Mouse (Mus musculus) liver, embryonic 14.5 days (tissue): ENCODE measurements around the gene Ccdc3. TPM values are rescaled to one million over a fixed set of nuclear protein-coding genes. Genes with fewer than 3 reads are reported as not detected.

Source experiments
- ATAC-seq: fragments of 200-750 bp; cut with Nextera tagmentation; 2 replicates; pipeline ENCODE4 v1.8.0; 2017; ENCODE audit warnings: moderate number of reproducible peaks, mild to moderate bottlenecking, moderate library complexity; ENCODE audit not compliant: insufficient read depth
- DNase-seq, 3 experiments: peaks; one replicate each; pipeline ENCODE4 v3.0.0-alpha.2; 2012 to 2013; ENCODE audit warnings: low read depth in 3 of 3, low spot score in 3 of 3
- H3K27ac ChIP-seq: fragments of 300-500 bp; sonication (generic); 2 replicates; pipeline ENCODE4 v1.5.1; 2014; ENCODE audit warnings: moderate library complexity, mild to moderate bottlenecking, control low read depth, inconsistent platforms
- H3K27me3 ChIP-seq: fragments of 300-500 bp; sonication (generic); 2 replicates; pipeline ENCODE4 v1.6.1; 2014; ENCODE audit warnings: mild to moderate bottlenecking, low read length, moderate library complexity; ENCODE audit not compliant: control insufficient read depth, insufficient read depth
- H3K36me3 ChIP-seq: fragments of 300-500 bp; sonication (generic); replicated peaks from 2 replicates; pipeline ENCODE4 v1.6.1; 2014; ENCODE audit warnings: low read depth; ENCODE audit not compliant: control insufficient read depth, insufficient read depth
- H3K4me1 ChIP-seq, 2 experiments: fragments of 200-500 bp in 1 of 2; fragments of 300-500 bp in 1 of 2; sonication (generic) in 1 of 2; replicated peaks; 2 replicates each; pipeline ENCODE4 v1.6.1; 2012 to 2014; ENCODE audit warnings: antibody characterized with exemption in 1 of 2, inconsistent platforms in 1 of 2, low read length in 1 of 2; ENCODE audit not compliant: control insufficient read depth in 2 of 2, insufficient read depth in 2 of 2
- H3K4me2 ChIP-seq: fragments of 300-500 bp; sonication (generic); 2 replicates; pipeline ENCODE4 v1.6.1; 2014; ENCODE audit warnings: low read depth, mild to moderate bottlenecking, control low read depth, moderate library complexity
- H3K4me3 ChIP-seq, 2 experiments: fragments of 200-500 bp in 1 of 2; fragments of 300-500 bp in 1 of 2; sonication (generic) in 1 of 2; 2 replicates each; pipeline ENCODE4 v1.5.1; 2012 to 2014; ENCODE audit warnings: low read depth in 2 of 2, low read length in 2 of 2, mild to moderate bottlenecking in 2 of 2, control low read depth in 1 of 2, inconsistent platforms in 1 of 2, moderate library complexity in 1 of 2; ENCODE audit not compliant: insufficient read depth in 1 of 2
- H3K9ac ChIP-seq: fragments of 300-500 bp; sonication (generic); replicated peaks from 2 replicates; pipeline ENCODE4 v1.6.1; 2014; ENCODE audit warnings: mild to moderate bottlenecking, control low read depth, moderate library complexity
- H3K9me3 ChIP-seq: fragments of 300-500 bp; sonication (generic); 2 replicates; pipeline ENCODE4 v1.6.1; 2016; ENCODE audit warnings: low read length, mixed read lengths; ENCODE audit not compliant: control insufficient read depth
- CTCF ChIP-seq: IDR thresholded peaks from 2 replicates; pipeline ENCODE4 v1.5.1; 2016; ENCODE audit warnings: antibody characterized with exemption, low read depth, control low read depth
- EP300 ChIP-seq: IDR thresholded peaks from 2 replicates; pipeline ENCODE4 v1.6.1; 2016; ENCODE audit warnings: antibody characterized with exemption, low read depth
- WGBS: fragments of 180-500 bp; shearing (Covaris S2); extraction: QIAGEN DNeasy Blood & Tissue Kit; methylation state at CpG from one replicate; pipeline ENCODE4 v1.1.7; 2014; ENCODE audit not compliant: insufficient replicate concordance; 5-methylcytosine and 5-hydroxymethylcytosine counted together
- polyA plus RNA-seq, 2 experiments: library from polyadenylated mRNA; depleted of rRNA in 1 of 2; stranded (reverse) in 1 of 2; unstranded in 1 of 2; fragments of >200 nt; fragmentation: Nextera tagmentation in 1 of 2; extraction: Ambion mirVana in 1 of 2; gene quantifications; 2 replicates each; pipeline versions ENCODE4 v1.2.1 to v1.2.3; 2012 to 2014

Gene Ccdc3
- polyA plus RNA-seq, 2 experiments = 2.7 to 3.0 TPM

DNA sequence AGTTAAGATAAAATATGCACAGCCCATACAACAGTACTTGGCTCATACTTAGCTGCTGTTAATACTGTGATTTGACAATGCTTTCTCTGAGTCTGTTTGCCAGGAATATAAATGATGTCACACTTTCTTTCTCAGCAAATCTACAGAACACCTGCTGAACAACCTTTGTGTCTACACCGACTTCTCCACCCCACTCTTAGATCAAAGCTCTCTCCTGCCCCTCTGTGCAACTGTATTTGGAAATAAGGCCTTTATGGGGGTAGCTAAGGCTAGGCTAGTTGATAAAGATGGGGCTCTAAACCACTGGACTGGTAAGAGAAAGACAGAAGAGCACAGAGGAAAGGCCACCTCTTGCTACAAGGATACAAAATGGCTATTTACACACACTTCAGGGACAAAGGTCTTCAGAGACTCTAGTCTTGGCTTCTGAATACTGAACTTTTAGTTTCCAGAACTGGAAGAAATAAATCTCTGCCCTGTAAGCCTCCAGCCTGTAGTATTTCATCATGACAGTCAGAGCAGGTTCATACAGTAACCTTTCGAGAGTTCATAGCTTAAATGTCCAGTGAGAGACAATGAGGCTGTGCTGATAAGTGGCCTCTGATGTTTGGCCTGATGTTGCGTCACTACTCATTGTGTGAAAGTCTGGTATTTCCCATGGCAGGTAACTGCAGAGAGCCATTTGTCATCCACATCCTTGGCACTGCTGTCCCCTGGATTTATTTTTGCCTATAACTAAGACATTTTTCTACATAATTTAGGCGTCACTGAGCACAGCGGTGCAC, 2.4 kb upstream of the Ccdc3 start:
- Histone ChIP-seq H3K4me3 (no peak overlapping the region), H3K36me3 (no peaks in the 10 kb centered on the region), H3K4me2 (no peak overlapping the region), H3K27ac (no peak overlapping the region), H3K27me3 (peaks cover 33% of the 10 kb centered on the region), H3K9me3 (no peaks in the 10 kb centered on the region), H3K9ac (no peak overlapping the region), H3K4me1 (no peaks in the 10 kb centered on the region)
- no peak for ATAC-seq
- WGBS = 47% methylated on average over 5 of the region's 5 CpGs
- no peak for TF ChIP-seq CTCF
- no peak for TF ChIP-seq EP300
- DNase-seq = no peak

- Histone ChIP-seq H3K4me2 (no peak overlapping the region), H3K9me3 (no peaks in the 10 kb centered on the region), H3K27me3 (peaks cover 33% of the 10 kb centered on the region), H3K27ac (no peak overlapping the region), H3K4me3 (no peak overlapping the region), H3K4me1 (no peaks in the 10 kb centered on the region), H3K9ac (no peak overlapping the region), H3K36me3 (no peaks in the 10 kb centered on the region)
- TF ChIP-seq CTCF (no peak), EP300 (no peak)
- DNase-seq (no peak), ATAC-seq (no peak)
- WGBS = 35% methylated on average over 4 of the region's 4 CpGs
Measured at GRCm38 (mm10) chr2:5139961-5140360, 2.4 kb downstream of the Ccdc3 start.

DNA sequence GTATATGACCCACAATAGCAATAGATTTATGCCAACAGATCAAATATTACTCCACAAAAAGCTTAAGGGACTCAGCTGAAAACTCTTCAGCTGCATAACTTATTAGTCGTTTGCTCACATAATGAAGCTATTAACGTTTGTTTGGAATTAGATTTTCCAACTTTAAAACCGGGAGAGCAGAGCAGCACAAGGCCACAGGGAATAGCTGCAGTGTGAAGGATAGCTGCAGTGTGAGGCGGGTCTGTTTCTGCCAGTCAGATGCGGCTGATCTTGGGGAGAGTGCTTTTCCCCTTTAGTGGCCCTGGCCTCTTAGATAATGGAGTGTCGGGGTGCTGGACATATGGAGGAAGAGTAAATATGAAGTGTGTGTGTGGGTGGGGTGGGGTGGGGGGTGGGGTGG, 6.9 kb downstream of the Ccdc3 start:
- WGBS = 46% methylated on average over 6 of the region's 6 CpGs

DNA sequence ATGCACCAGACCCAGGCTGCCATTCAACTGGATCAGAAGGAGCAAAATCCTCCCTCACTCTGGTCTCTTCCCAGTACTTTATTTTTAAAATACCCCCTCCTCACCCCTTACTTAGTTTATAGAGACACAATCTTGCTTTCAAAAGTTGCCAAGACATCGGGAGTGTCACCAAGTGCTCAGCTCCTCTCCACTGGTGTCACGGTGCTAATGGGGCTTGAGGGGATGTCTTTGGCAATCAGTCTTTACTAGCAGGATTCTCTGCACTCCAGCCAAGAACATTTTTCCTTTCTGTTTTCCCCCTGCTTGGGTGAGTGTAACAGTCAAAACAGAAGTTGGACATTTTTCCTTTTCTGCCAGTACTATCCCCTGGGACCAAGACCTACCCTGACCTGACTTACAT, 10.3 kb downstream of the Ccdc3 start:
- no peak overlapping the region for H3K4me2 ChIP-seq
- no peaks in the 10 kb centered on the region for H3K36me3 ChIP-seq
- TF ChIP-seq EP300 (no peak), CTCF (no peak)
- no peaks in the 10 kb centered on the region for H3K9me3 ChIP-seq
- no peak for DNase-seq
- no peak for ATAC-seq
- H3K4me3 ChIP-seq = no peak overlapping the region
- 74% methylated on average over 2 of the region's 2 CpGs for WGBS
- H3K27ac ChIP-seq = no peak overlapping the region
- no peaks in the 10 kb centered on the region for H3K4me1 ChIP-seq
- no peaks in the 10 kb centered on the region for H3K27me3 ChIP-seq
- no peak overlapping the region for H3K9ac ChIP-seq

More for the DNA sequence above, 6.9 kb downstream of the Ccdc3 start:
- Histone ChIP-seq H3K4me3 (no peak overlapping the region), H3K27ac (no peak overlapping the region), H3K9me3 (no peaks in the 10 kb centered on the region), H3K4me1 (no peaks in the 10 kb centered on the region), H3K4me2 (no peak overlapping the region), H3K9ac (no peak overlapping the region), H3K36me3 (no peaks in the 10 kb centered on the region), H3K27me3 (peaks cover 2% of the 10 kb centered on the region; the same call in 1 of the 2 replicates)
- DNase-seq (no peak), ATAC-seq (no peak)
- TF ChIP-seq CTCF = no peak
- no peak for TF ChIP-seq EP300

GRCm38 (mm10) chr2:5154711-5155110, 17.1 kb downstream of the Ccdc3 start:
- H3K4me2 ChIP-seq = no peak overlapping the region
- ATAC-seq = no peak

More at GRCm38 (mm10) chr2:5154711-5155110, 17.1 kb downstream of the Ccdc3 start:
- no peak for DNase-seq
- H3K9me3 ChIP-seq = no peaks in the 10 kb centered on the region
- no peak overlapping the region for H3K27ac ChIP-seq
- H3K27me3 ChIP-seq = no peaks in the 10 kb centered on the region
- no peaks in the 10 kb centered on the region for H3K36me3 ChIP-seq
- H3K4me1 ChIP-seq = no peaks in the 10 kb centered on the region
- WGBS = 61% methylated on average over 5 of the region's 5 CpGs
- no peak overlapping the region for H3K4me3 ChIP-seq
- H3K9ac ChIP-seq = no peak overlapping the region
- TF ChIP-seq EP300 (no peak), CTCF (no peak)
